Mouse (Mus musculus): Measurements from ENCODE around the gene Actl11.

GRCm38 (mm10) chr9:107978815-107979214 is 50.5 kb downstream of the Actl11 start:
- TF ChIP-seq POLR2A (IDR thresholded peaks at IDR 0.05; ENCODE audit: borderline replicate concordance, extremely low read depth, low read depth, low read length), result no peak
- no peak for TF ChIP-seq CTCF (IDR thresholded peaks at IDR 0.05; ENCODE audit: insufficient read depth, low read length)

Data from lung, adult 2 months (tissue).